Mouse (Mus musculus) mature B cell (primary cell): ENCODE measurements around the gene H2-D1.

Experiments
- in situ Hi-C: fragments of 300-500 bp; cut with MboI; formaldehyde crosslinking; loops from 2 replicates; pipeline ENCODE4 v1.14.3; 2019

The H2-D1 gene

GRCm38 (mm10) chr17:35240384-35241304, 21.9 kb upstream of the H2-D1 start:
- in situ Hi-C loops, result no loop called here

- in situ Hi-C loops, result no loop called here
These were observed 21.1 kb upstream of the H2-D1 start, which contains the start of gene Ddx39b for GRCm38 (mm10) chr17:35241305-35242014. Gene Ddx39b, plus strand, starts transcription at chr17:35241746.

- in situ Hi-C loops, result no loop called here
These were observed 20.3 kb upstream of the H2-D1 start for GRCm38 (mm10) chr17:35242015-35242941.

- in situ Hi-C loops, result no loop called here
These were observed 19.4 kb upstream of the H2-D1 start for GRCm38 (mm10) chr17:35243086-35243485.

GRCm38 (mm10) chr17:35244999-35245398, 17.5 kb upstream of the H2-D1 start:
- in situ Hi-C loops, result no loop called here

GRCm38 (mm10) chr17:35245731-35246623, 16.6 kb upstream of the H2-D1 start:
- in situ Hi-C loops, result no loop called here

- in situ Hi-C loops, result no loop called here
These were observed 15.4 kb upstream of the H2-D1 start for GRCm38 (mm10) chr17:35247144-35247543.

GRCm38 (mm10) chr17:35248986-35249385, 13.5 kb upstream of the H2-D1 start:
- in situ Hi-C loops, result no loop called here

- in situ Hi-C loops, result no loop called here
These were observed 12.9 kb upstream of the H2-D1 start for GRCm38 (mm10) chr17:35249451-35250197.

- in situ Hi-C loops, result no loop called here
These were observed 12.0 kb upstream of the H2-D1 start for GRCm38 (mm10) chr17:35250348-35251120.

GRCm38 (mm10) chr17:35251162-35251719, 11.3 kb upstream of the H2-D1 start:
- in situ Hi-C loops, result no loop called here

- in situ Hi-C loops, result no loop called here
These were observed 10.5 kb upstream of the H2-D1 start for GRCm38 (mm10) chr17:35251981-35252380.

- in situ Hi-C loops, result no loop called here
These were observed 9.8 kb upstream of the H2-D1 start for GRCm38 (mm10) chr17:35252619-35253292.

GRCm38 (mm10) chr17:35253293-35254093, 9.0 kb upstream of the H2-D1 start:
- in situ Hi-C loops, result no loop called here

GRCm38 (mm10) chr17:35254241-35255098, 8.1 kb upstream of the H2-D1 start:
- in situ Hi-C loops, result no loop called here

GRCm38 (mm10) chr17:35255301-35255700, 7.2 kb upstream of the H2-D1 start:
- in situ Hi-C loops, result no loop called here

GRCm38 (mm10) chr17:35255704-35256103, 6.8 kb upstream of the H2-D1 start:
- in situ Hi-C loops, result no loop called here
